Mouse (Mus musculus): ENCODE measurements around the gene Dynll2. TPM values are rescaled to one million over a fixed set of nuclear protein-coding genes. Genes with fewer than 3 reads are reported as not detected.

Dynll2 gene
- polyA plus RNA-seq (2016; fragmentation: Nextera tagmentation; extraction: Ambion mirVana) = 28.1 and 29.1 TPM in 2 replicates

GRCm38 (mm10) chr11:87986831-87987793, at the start of gene Dynll2:
Gene Dynll2, minus strand, starts transcription at chr11:87987533.
- no peaks in the 10 kb centered on the region for H3K9me3 ChIP-seq (replicated peaks)
- H3K27ac ChIP-seq (replicated peaks) = peak within 1 kb of the TSS; percentile 99
- peak within 1 kb of the TSS; percentile 91 for H3K4me3 ChIP-seq
- under 1% methylated on average over 106 of the region's 107 CpGs for WGBS
- H3K27me3 ChIP-seq (ENCODE audit: low read depth, poor library complexity, severe bottlenecking) = no peaks in the 10 kb centered on the region
- peaks cover 44% of the 10 kb centered on the region for H3K4me1 ChIP-seq
- peaks cover 28% of the 10 kb centered on the region for H3K36me3 ChIP-seq
- peak; percentile 97 for DNase-seq (ENCODE audit: low spot score)

GRCm38 (mm10) chr11:88036761-88037251, 49.5 kb upstream of the Dynll2 start:
- Histone ChIP-seq H3K4me1 (no peaks in the 10 kb centered on the region), H3K36me3 (peaks cover 49% of the 10 kb centered on the region), H3K27me3 (ENCODE audit: low read depth, poor library complexity, severe bottlenecking) (no peaks in the 10 kb centered on the region), H3K4me3 (no peak overlapping the region), H3K9me3 (replicated peaks) (no peaks in the 10 kb centered on the region), H3K27ac (replicated peaks) (0 out of 2 replicates have a peak overlapping the region, but pooled peaks have one; percentile 6)
- WGBS = 93% methylated on average over 10 of the region's 10 CpGs
- DNase-seq (ENCODE audit: low spot score) = no peak

GRCm38 (mm10) chr11:88035970-88036369, 48.6 kb upstream of the Dynll2 start:
- Histone ChIP-seq H3K4me3 (no peak overlapping the region), H3K4me1 (no peaks in the 10 kb centered on the region), H3K36me3 (peaks cover 43% of the 10 kb centered on the region), H3K27ac (replicated peaks) (no peak overlapping the region), H3K9me3 (replicated peaks) (no peaks in the 10 kb centered on the region), H3K27me3 (ENCODE audit: low read depth, poor library complexity, severe bottlenecking) (no peaks in the 10 kb centered on the region)
- no peak for DNase-seq (ENCODE audit: low spot score)
- WGBS = 67% methylated on average over 7 of the region's 7 CpGs

- Histone ChIP-seq H3K27me3 (ENCODE audit: low read depth, poor library complexity, severe bottlenecking) (no peaks in the 10 kb centered on the region; the same call in 1 of the 2 replicates), H3K36me3 (peaks cover 19% of the 10 kb centered on the region), H3K27ac (replicated peaks) (no peak overlapping the region), H3K4me1 (peaks cover 21% of the 10 kb centered on the region), H3K9me3 (replicated peaks) (no peaks in the 10 kb centered on the region), H3K4me3 (no peak overlapping the region)
- DNase-seq (ENCODE audit: low spot score) = no peak
- WGBS = 91% methylated on average over 5 of the region's 5 CpGs
These were observed 44.4 kb upstream of the Dynll2 start for GRCm38 (mm10) chr11:88031753-88032152.

GRCm38 (mm10) chr11:88030836-88031235, 43.5 kb upstream of the Dynll2 start:
- no peak overlapping the region for H3K27ac ChIP-seq (replicated peaks)
- WGBS = 84% methylated on average over 2 of the region's 2 CpGs
- H3K27me3 ChIP-seq (ENCODE audit: low read depth, poor library complexity, severe bottlenecking) = no peaks in the 10 kb centered on the region; the same call in 1 of the 2 replicates
- H3K9me3 ChIP-seq (replicated peaks) = no peaks in the 10 kb centered on the region
- H3K4me1 ChIP-seq = peaks cover 21% of the 10 kb centered on the region
- no peak overlapping the region for H3K4me3 ChIP-seq
- peaks cover 18% of the 10 kb centered on the region for H3K36me3 ChIP-seq
- no peak for DNase-seq (ENCODE audit: low spot score)

GRCm38 (mm10) chr11:88030219-88030618, 42.9 kb upstream of the Dynll2 start:
- Histone ChIP-seq H3K36me3 (peaks cover 15% of the 10 kb centered on the region), H3K27ac (replicated peaks) (no peak overlapping the region), H3K4me1 (peaks cover 21% of the 10 kb centered on the region), H3K4me3 (no peak overlapping the region), H3K27me3 (ENCODE audit: low read depth, poor library complexity, severe bottlenecking) (no peaks in the 10 kb centered on the region; the same call in 1 of the 2 replicates), H3K9me3 (replicated peaks) (no peaks in the 10 kb centered on the region)
- DNase-seq (ENCODE audit: low spot score) = no peak
- 91% methylated on average over 7 of the region's 7 CpGs for WGBS

- peak; percentile 41 for DNase-seq (ENCODE audit: low spot score)
- no peaks in the 10 kb centered on the region for H3K9me3 ChIP-seq (replicated peaks)
- peaks cover 21% of the 10 kb centered on the region for H3K4me1 ChIP-seq
- H3K27ac ChIP-seq (replicated peaks) = peak overlapping the region; percentile 75
- H3K27me3 ChIP-seq (ENCODE audit: low read depth, poor library complexity, severe bottlenecking) = no peaks in the 10 kb centered on the region; the same call in 1 of the 2 replicates
- H3K4me3 ChIP-seq = no peak overlapping the region
- WGBS = 7% methylated on average over 16 of the region's 16 CpGs
- H3K36me3 ChIP-seq = no peaks in the 10 kb centered on the region
These were observed 40.9 kb upstream of the Dynll2 start for GRCm38 (mm10) chr11:88028193-88028684.

GRCm38 (mm10) chr11:88027391-88028035, 40.2 kb upstream of the Dynll2 start:
- Histone ChIP-seq H3K36me3 (no peaks in the 10 kb centered on the region), H3K4me1 (peaks cover 21% of the 10 kb centered on the region), H3K9me3 (replicated peaks) (no peaks in the 10 kb centered on the region), H3K27me3 (ENCODE audit: low read depth, poor library complexity, severe bottlenecking) (no peaks in the 10 kb centered on the region; the same call in 1 of the 2 replicates), H3K27ac (replicated peaks) (peak overlapping the region; percentile 75), H3K4me3 (no peak overlapping the region)
- no peak for DNase-seq (ENCODE audit: low spot score)
- WGBS = 57% methylated on average over 9 of the region's 9 CpGs

GRCm38 (mm10) chr11:88023933-88024332, 36.6 kb upstream of the Dynll2 start:
- Histone ChIP-seq H3K4me1 (peaks cover 21% of the 10 kb centered on the region), H3K27me3 (ENCODE audit: low read depth, poor library complexity, severe bottlenecking) (no peaks in the 10 kb centered on the region; the same call in 1 of the 2 replicates), H3K9me3 (replicated peaks) (no peaks in the 10 kb centered on the region), H3K36me3 (no peaks in the 10 kb centered on the region), H3K27ac (replicated peaks) (no peak overlapping the region), H3K4me3 (no peak overlapping the region)
- WGBS = 95% methylated on average over 2 of the region's 2 CpGs
- DNase-seq (ENCODE audit: low spot score) = no peak

GRCm38 (mm10) chr11:88015795-88016194, 28.5 kb upstream of the Dynll2 start:
- no peaks in the 10 kb centered on the region for H3K9me3 ChIP-seq (replicated peaks)
- no peak overlapping the region for H3K4me3 ChIP-seq
- no peak overlapping the region for H3K27ac ChIP-seq (replicated peaks)
- WGBS = 86% methylated on average over 6 of the region's 6 CpGs
- no peaks in the 10 kb centered on the region for H3K27me3 ChIP-seq (ENCODE audit: low read depth, poor library complexity, severe bottlenecking)
- no peaks in the 10 kb centered on the region for H3K36me3 ChIP-seq
- DNase-seq (ENCODE audit: low spot score) = no peak
- H3K4me1 ChIP-seq = peaks cover 5% of the 10 kb centered on the region; the same call in 1 of the 2 replicates

- no peaks in the 10 kb centered on the region for H3K9me3 ChIP-seq (replicated peaks)
- 92% methylated on average over 11 of the region's 11 CpGs for WGBS
- no peaks in the 10 kb centered on the region for H3K36me3 ChIP-seq
These were observed 27.8 kb upstream of the Dynll2 start for GRCm38 (mm10) chr11:88015161-88015560.

GRCm38 (mm10) chr11:88013632-88014031, 26.3 kb upstream of the Dynll2 start:
- H3K27me3 ChIP-seq (ENCODE audit: low read depth, poor library complexity, severe bottlenecking) = peaks cover 3% of the 10 kb centered on the region; the same call in 1 of the 2 replicates
- no peaks in the 10 kb centered on the region for H3K9me3 ChIP-seq (replicated peaks)
- H3K4me3 ChIP-seq = no peak overlapping the region
- H3K4me1 ChIP-seq = peaks cover 15% of the 10 kb centered on the region
- H3K27ac ChIP-seq (replicated peaks) = no peak overlapping the region
- DNase-seq (ENCODE audit: low spot score) = no peak
- no peaks in the 10 kb centered on the region for H3K36me3 ChIP-seq
- WGBS = 92% methylated on average over 10 of the region's 10 CpGs

More at GRCm38 (mm10) chr11:88015161-88015560, 27.8 kb upstream of the Dynll2 start:
- Histone ChIP-seq H3K4me1 (peaks cover 6% of the 10 kb centered on the region), H3K27me3 (ENCODE audit: low read depth, poor library complexity, severe bottlenecking) (no peaks in the 10 kb centered on the region), H3K27ac (replicated peaks) (no peak overlapping the region), H3K4me3 (no peak overlapping the region)
- DNase-seq (ENCODE audit: low spot score) = no peak

All from midbrain, embryonic 10.5 days (tissue).